Mouse (Mus musculus) stomach, postnatal 0 days (tissue): ENCODE data around the gene I0C0044D17Rik.

Experiments used
- CTCF ChIP-seq: IDR thresholded peaks from 2 replicates; pipeline ENCODE4 v1.5.1; 2016; ENCODE audit warnings: antibody characterized with exemption, low read depth, mild to moderate bottlenecking, moderate library complexity
- EP300 ChIP-seq: optimal IDR thresholded peaks from 2 replicates; pipeline ENCODE3; 2016; ENCODE audit warnings: antibody characterized with exemption

DNA sequence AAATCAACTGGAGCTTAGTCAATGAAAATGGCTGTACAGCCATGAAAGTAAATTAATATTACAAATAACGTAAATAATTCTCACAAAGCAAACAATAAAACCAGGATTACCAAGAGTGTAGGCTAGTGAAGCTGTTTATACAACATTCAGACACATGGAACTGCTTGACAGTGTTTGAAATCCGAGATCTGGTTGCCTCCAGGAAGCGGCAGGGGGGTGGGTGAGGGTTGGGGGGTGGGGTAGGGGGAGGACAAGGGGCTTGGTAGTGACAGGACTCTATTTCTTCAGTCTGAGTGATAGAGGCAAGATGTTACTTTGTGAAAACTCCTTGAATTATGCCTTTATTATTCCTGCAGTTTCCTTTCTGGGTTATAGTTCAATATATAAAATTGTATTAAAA, 3.1 kb upstream of the I0C0044D17Rik start:
- TF ChIP-seq EP300 (no peak), CTCF (no peak)
